Mouse (Mus musculus) small intestine, adult 2 months (tissue): ENCODE data around the gene Stt3b. TPM values are rescaled to one million over a fixed set of nuclear protein-coding genes. Genes with fewer than 3 reads are reported as not detected.

Source experiments
- H3K27ac ChIP-seq: fragments of 200-500 bp; 2 replicates; pipeline ENCODE4 v1.5.1; 2012; ENCODE audit warnings: low read depth, low read length, control low read depth, inconsistent platforms; ENCODE audit not compliant: insufficient read depth
- H3K27me3 ChIP-seq: fragments of 200-500 bp; 2 replicates; pipeline ENCODE4 v1.6.1; 2012; ENCODE audit warnings: mild to moderate bottlenecking, moderate library complexity, low read length, inconsistent platforms; ENCODE audit not compliant: control insufficient read depth, insufficient read depth
- H3K36me3 ChIP-seq: fragments of 200-500 bp; 2 replicates; pipeline ENCODE4 v1.6.1; 2012; ENCODE audit warnings: mild to moderate bottlenecking, low read length, control low read depth, inconsistent platforms; ENCODE audit not compliant: control insufficient read depth, insufficient read depth
- H3K4me1 ChIP-seq: fragments of 200-500 bp; 2 replicates; pipeline ENCODE4 v1.6.1; 2012; ENCODE audit warnings: low read length, inconsistent platforms, mixed read lengths; ENCODE audit not compliant: control insufficient read depth, insufficient read depth, insufficient read length
- H3K4me3 ChIP-seq: fragments of 200-500 bp; 2 replicates; pipeline ENCODE4 v1.5.1; 2012; ENCODE audit warnings: low read depth, mild to moderate bottlenecking, control low read depth, inconsistent platforms, low read length, moderate library complexity
- CTCF ChIP-seq: fragments of 200-500 bp; IDR thresholded peaks from 2 replicates; pipeline ENCODE4 v1.5.1; 2012; ENCODE audit warnings: low read depth, mild to moderate bottlenecking, control low read depth, inconsistent platforms, low read length, moderate library complexity, mixed read lengths; ENCODE audit not compliant: insufficient replicate concordance, insufficient read length; ENCODE audit errors: extremely low read depth
- POLR2A ChIP-seq: fragments of 200-500 bp; IDR thresholded peaks from 2 replicates; pipeline ENCODE4 v1.6.1; 2012; ENCODE audit warnings: low read depth, mild to moderate bottlenecking, control low read depth, inconsistent platforms, low read length, moderate library complexity
- WGBS: fragments of 180-500 bp; shearing (Covaris S2); methylation state at CpG from one replicate; pipeline ENCODE4 v1.1.7; 2018; 5-methylcytosine and 5-hydroxymethylcytosine counted together
- polyA plus RNA-seq: library from polyadenylated mRNA; depleted of rRNA; stranded (reverse); fragments of >200 nt; gene quantifications from 2 replicates; pipeline ENCODE4 v1.2.3, GENCODE M21; 2012

The Stt3b gene
- polyA plus RNA-seq, 1 experiment, result 51.1 TPM

DNA sequence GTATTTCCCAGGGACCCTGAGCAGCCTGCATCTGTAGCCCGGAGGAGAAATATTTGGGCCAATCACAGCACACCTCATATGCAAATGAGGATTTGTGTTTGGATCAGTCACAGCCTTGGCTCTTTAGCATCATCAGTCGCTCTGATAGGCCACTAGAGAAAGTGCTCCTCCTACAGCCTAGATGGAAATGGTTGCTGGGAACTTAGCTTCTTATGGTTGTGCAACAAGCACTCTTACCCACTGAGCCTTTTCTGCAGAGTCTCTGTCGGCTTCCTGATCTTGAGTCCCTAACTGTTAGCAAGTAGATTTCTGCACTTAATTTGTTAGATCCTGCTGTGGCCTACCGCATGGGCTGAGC lies 16.3 kb upstream of the Stt3b start:
- Histone ChIP-seq H3K4me1 (peaks cover 4% of the 10 kb centered on the region; the same call in 1 of the 2 replicates), H3K27ac (no peak overlapping the region), H3K4me3 (no peak overlapping the region), H3K36me3 (no peaks in the 10 kb centered on the region), H3K27me3 (no peaks in the 10 kb centered on the region)
- TF ChIP-seq POLR2A, result no peak
- no peak for TF ChIP-seq CTCF
- WGBS, result 92% methylated on average over 4 of the region's 4 CpGs

DNA sequence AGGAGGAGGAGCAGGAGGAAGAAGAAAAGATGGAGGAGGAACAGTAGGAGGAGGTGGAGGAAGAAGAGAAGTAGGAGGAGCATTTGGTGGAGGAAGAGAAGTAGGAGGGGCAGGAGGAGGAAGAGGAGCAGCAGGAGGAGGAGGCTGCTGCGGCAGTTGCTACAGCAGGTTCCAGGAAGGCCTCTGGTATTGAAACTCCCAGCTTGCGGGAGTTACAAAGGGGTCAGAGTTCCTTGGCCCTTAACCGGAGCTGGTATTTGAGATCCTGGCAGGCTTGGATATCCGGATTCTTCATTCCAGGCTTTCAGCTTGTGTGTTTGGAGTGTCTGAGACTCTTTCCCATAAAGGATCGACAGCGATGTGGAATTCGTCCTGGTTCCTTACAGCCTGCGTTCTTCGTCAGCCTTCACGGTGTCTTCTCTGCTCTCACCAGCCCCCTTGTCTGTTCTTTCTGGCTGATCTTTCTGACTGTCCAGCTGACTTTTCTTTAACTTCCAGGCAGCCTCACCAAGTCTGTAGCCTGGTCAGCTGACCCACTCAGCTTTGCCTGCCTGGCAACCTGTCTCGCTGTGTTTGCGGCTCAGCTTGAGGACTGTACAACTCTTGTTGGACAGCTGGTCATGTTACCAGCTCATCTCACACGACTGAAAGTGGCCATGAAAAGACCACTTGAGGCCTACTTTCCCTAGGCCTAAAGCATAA lies 15.8 kb upstream of the Stt3b start:
- 62% methylated on average over 13 of the region's 13 CpGs for WGBS
- Histone ChIP-seq H3K36me3 (no peaks in the 10 kb centered on the region), H3K4me3 (peak overlapping the region; percentile 10; the same call in 1 of the 2 replicates), H3K27me3 (no peaks in the 10 kb centered on the region), H3K4me1 (peaks cover 4% of the 10 kb centered on the region; the same call in 1 of the 2 replicates), H3K27ac (peak overlapping the region; percentile 48)
- TF ChIP-seq CTCF (no peak), POLR2A (no peak; the same call in 1 of the 2 replicates)

DNA sequence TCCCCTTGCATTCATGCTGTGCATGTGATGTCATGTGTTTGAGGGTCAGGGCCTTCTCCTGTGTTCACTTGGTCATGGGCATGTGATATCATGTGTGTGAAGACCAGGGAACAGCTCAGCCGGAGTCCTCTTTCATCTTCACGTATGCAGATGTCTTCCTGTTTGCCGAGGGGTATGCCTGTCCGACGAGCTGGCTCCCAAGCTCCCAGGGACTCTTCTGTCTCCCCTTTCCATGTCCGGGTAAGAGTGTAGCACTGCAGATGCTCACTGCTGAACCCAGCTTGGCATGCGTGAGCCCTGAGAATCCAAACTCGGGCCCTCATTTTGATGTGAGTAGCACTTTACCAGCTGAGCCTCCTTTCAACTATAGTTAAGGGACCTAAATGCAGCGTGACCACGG lies 13.4 kb upstream of the Stt3b start:
- Histone ChIP-seq H3K36me3 (no peaks in the 10 kb centered on the region), H3K4me3 (no peak overlapping the region), H3K27me3 (no peaks in the 10 kb centered on the region), H3K4me1 (peaks cover 7% of the 10 kb centered on the region; the same call in 1 of the 2 replicates), H3K27ac (no peak overlapping the region)
- TF ChIP-seq CTCF (no peak), POLR2A (no peak)
- 85% methylated on average over 10 of the region's 10 CpGs for WGBS

DNA sequence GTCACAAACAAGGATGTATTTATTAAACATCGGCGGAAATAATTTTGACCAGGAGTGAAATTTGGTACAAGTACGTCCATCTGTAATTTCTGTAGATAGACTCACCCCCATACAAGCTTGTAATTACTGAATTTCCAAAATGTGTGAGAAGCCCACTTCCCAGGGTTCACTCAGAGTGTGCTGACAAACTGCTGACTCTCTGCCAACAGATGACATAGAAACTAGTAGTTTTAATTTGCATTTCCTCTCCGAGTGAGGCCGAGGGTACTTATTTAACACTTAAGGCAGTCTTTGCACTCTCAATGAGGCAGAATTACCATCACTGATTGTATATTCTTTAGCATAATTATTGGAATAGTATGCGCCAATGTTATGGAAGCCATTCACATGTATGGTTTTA lies 12.2 kb upstream of the Stt3b start:
- Histone ChIP-seq H3K27me3 (no peaks in the 10 kb centered on the region), H3K36me3 (no peaks in the 10 kb centered on the region), H3K4me1 (peaks cover 7% of the 10 kb centered on the region; the same call in 1 of the 2 replicates), H3K4me3 (no peak overlapping the region), H3K27ac (no peak overlapping the region)
- TF ChIP-seq CTCF (no peak), POLR2A (no peak)
- 89% methylated on average over 6 of the region's 6 CpGs for WGBS

DNA sequence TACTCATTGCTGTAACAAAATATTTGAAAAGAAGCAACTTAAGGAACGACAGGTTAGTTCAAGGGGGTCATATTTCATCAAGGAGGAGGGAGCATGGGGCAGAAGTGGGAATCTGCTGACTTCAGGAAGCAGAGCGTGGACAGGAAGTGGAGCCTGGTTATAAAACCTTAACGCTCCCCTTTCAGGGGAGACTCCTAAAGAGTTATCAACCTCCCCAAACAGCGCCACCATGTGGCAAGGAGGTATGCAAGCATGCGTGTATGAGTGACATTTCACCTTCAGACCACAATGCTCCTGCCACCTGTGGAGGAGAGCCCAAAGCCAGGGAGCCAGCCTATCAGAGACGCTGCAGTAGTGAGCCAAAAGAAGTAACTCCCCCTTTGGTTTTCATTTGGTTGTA lies 10.8 kb upstream of the Stt3b start:
- Histone ChIP-seq H3K36me3 (no peaks in the 10 kb centered on the region), H3K4me3 (no peak overlapping the region), H3K27me3 (no peaks in the 10 kb centered on the region), H3K27ac (no peak overlapping the region), H3K4me1 (peaks cover 4% of the 10 kb centered on the region; the same call in 1 of the 2 replicates)
- WGBS, result 89% methylated on average over 6 of the region's 6 CpGs
- TF ChIP-seq POLR2A, result no peak
- peak; percentile 38; the same call in 1 of the 2 replicates for TF ChIP-seq CTCF

DNA sequence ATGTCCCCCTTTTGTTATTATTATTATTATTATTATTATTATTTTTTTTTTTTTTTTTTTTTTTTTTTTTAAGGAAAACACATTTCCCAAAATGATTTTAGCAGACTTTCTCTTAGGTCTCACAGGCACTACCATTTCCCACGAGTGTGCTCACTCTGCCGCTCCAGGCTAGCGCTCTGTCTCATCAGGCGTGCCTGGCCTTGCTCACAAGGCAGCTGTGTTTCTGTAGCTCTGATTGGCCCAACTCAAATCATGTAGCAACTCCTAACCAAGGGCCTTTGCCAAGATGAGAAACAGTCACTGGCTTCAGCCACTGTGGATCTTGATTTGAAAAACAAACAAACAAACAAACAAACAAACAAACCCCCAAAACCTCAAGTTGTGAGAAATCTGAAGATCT lies 9.9 kb upstream of the Stt3b start:
- Histone ChIP-seq H3K27ac (no peak overlapping the region), H3K27me3 (no peaks in the 10 kb centered on the region), H3K4me1 (peaks cover 4% of the 10 kb centered on the region; the same call in 1 of the 2 replicates), H3K4me3 (no peak overlapping the region), H3K36me3 (no peaks in the 10 kb centered on the region)
- WGBS, result 82% methylated on average over 4 of the region's 4 CpGs
- TF ChIP-seq CTCF (no peak), POLR2A (no peak)

DNA sequence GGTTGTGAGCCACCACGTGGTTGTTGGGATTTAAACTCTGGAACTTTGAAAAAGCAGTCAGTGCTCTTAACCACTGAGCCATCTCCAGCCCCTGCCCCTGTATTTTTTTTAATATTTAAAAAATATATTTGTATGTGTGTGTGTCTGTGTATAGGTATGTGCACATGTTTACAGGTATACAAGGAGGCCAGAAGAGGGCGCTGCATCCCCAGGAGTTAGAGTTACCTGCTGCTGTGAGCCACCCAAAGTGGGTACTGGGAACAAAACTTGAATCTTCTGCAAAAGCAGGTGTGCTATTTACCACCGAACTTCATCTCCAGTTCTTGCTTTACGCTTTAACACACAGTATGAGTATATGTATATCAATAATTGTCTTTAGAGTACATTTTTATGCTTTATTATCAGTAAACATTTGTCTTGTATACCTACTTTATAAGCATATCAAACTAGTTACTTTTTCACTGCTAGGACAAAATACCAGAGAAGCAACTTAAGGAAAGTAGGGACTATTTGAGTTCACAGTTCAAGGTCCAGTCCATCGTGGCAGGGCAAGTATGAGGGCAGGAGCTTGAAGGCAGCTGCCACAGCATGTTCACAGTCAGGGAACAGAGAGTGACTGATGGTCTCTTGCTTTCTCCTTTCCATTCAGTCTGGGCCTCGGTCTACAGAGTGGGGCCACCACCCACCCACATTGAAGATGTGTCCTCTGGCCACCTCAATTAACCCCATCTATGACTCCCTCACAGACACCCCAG lies 8.6 kb upstream of the Stt3b start:
- TF ChIP-seq CTCF, result no peak
- no peak for TF ChIP-seq POLR2A
- Histone ChIP-seq H3K27ac (peak overlapping the region; percentile 55; the same call in 1 of the 2 replicates), H3K4me3 (no peak overlapping the region), H3K4me1 (peaks cover 5% of the 10 kb centered on the region; the same call in 1 of the 2 replicates), H3K27me3 (no peaks in the 10 kb centered on the region), H3K36me3 (no peaks in the 10 kb centered on the region)
- WGBS, result 72% methylated on average over 6 of the region's 6 CpGs
